Mouse (Mus musculus): ENCODE measurements around the gene Cd55.
"Not testable (repeated sequence)": the region's sequence is repeated elsewhere in the genome, so short reads cannot be mapped to it uniquely, and the experiment has no call there.

Gene Cd55

GRCm38 (mm10) chr1:130422664-130423111 lies 39.9 kb downstream of the Cd55 start, which contains the start of gene Cd55b:
Gene Cd55b, minus strand, starts transcription at chr1:130423009.
- no peak for DNase-seq (ENCODE audit: low read depth)

- DNase-seq (ENCODE audit: low read depth), result not testable (repeated sequence)
Measured at GRCm38 (mm10) chr1:130422033-130422432, 40.5 kb downstream of the Cd55 start.

GRCm38 (mm10) chr1:130397109-130397508 lies 65.4 kb downstream of the Cd55 start:
- not testable (repeated sequence) for DNase-seq (ENCODE audit: low read depth)
